21 mouse cellular contexts compared by ENCODE assay signal in the genomic region with DNA sequence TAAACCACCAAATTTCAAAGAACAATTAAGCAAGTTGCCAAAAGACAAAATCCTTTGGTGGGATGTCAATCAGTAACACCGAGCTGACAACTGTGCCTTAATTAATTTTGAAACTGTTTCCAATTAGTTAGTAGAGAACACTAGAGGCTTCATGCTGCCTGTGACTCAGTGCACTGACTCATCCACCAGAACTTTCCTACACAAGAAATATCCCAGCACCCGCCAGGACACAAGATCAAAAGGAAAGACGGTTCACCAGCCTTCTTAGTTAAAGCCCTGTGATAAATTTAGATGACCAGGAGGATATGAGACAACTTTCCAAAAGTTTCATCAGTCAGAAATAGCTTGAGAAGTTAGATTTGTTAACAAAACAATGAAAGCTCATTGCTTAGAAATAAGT. TPM values are rescaled to one million over a fixed set of nuclear protein-coding genes. Genes with fewer than 3 reads are reported as not detected.
A peak's percentile ranks its signal among the peaks of the same experiment; 100 is the strongest.
DNase-seq lines count a peak whose midpoint lies in the region; ATAC-seq and TF ChIP-seq lines count a peak whose summit lies in the region.
"Had no signal": no experiment of that assay in that cellular context is flagged by ENCODE, and none has a peak within 500 bp of the region (broad histone marks: within the 10 kb centered on the region; RNA-seq: fewer than 3 reads in every experiment).

No protein-coding gene starts in this region.

- no peaks in the 10 kb centered on the region for H3K27me3 ChIP-seq in myocyte (ENCODE audit: control insufficient read depth, insufficient read depth, insufficient read length)
- H3K27me3 ChIP-seq: forebrain, embryonic 12.5 days had no signal

- no peak for ATAC-seq in granulocyte monocyte progenitor cell, adult 5-6 weeks (replicated peaks; ENCODE audit: poor library complexity, severe bottlenecking)
- ATAC-seq: CD4-positive, CD25-positive, alpha-beta regulatory T cell, adult 4 months; lung, postnatal 0 days had no signal

- no peak for TF ChIP-seq CTCF in gastrocnemius, adult 2 months (IDR thresholded peaks at IDR 0.05)

- no peak for TF ChIP-seq POLR2A in myocyte (IDR thresholded peaks at IDR 0.05; ENCODE audit: insufficient read length, low read depth)

- no peaks in the 10 kb centered on the region for H3K36me3 ChIP-seq in myocyte (ENCODE audit: control insufficient read depth, insufficient read depth)
- H3K36me3 ChIP-seq: forebrain, embryonic 12.5 days had no signal

- no peak overlapping the region for H3K4me3 ChIP-seq in gastrocnemius, adult 2 months
- no peak overlapping the region for H3K4me3 ChIP-seq in myocyte
- H3K4me3 ChIP-seq: forebrain, embryonic 12.5 days; left cerebral cortex, adult 2 months had no signal

- no peak for DNase-seq in gastrocnemius, adult 2 months
- no peak for DNase-seq in gastrocnemius, postnatal 14 days
- peak; percentile 68 for DNase-seq in MN1 (ENCODE audit: low spot score)
- DNase-seq in adrenal gland, postnatal 14 days, result peak; percentile 20
- DNase-seq in ovary, postnatal 36 days (ENCODE audit: low spot score), result no peak
- DNase-seq: cerebellum, adult 8-10 months; heart, adult 18-20 months; kidney, adult 18-20 months; kidney, postnatal 36 days; layer of hippocampus, adult 9-11 months; left cerebral cortex, postnatal 4 days; liver; right cerebral cortex, postnatal 4 days had no signal

- intact Hi-C loops in gastrocnemius, adult 2 months (cut with DNase I), result no loop called here
- intact Hi-C loops in gastrocnemius, postnatal 14 days (cut with DNase I; ENCODE audit: low total_unique reads), result no loop called here

- H3K27ac ChIP-seq in gastrocnemius, adult 2 months, result peak overlapping the region; percentile 58; the same call in 1 of the 2 replicates
- H3K27ac ChIP-seq: forebrain, embryonic 12.5 days; left cerebral cortex, adult 2 months; stomach, postnatal 0 days had no signal

- no peaks in the 10 kb centered on the region for H3K79me2 ChIP-seq in myocyte (ENCODE audit: control insufficient read depth, insufficient read depth)

- peak overlapping the region; percentile 68 for H3K4me2 ChIP-seq in myocyte (ENCODE audit: low read depth)
- H3K4me2 ChIP-seq: forebrain, embryonic 12.5 days; midbrain, embryonic 11.5 days had no signal

- no peak overlapping the region for H3ac ChIP-seq in myocyte (ENCODE audit: control insufficient read depth, insufficient read length)

TF ChIP-seq in myocyte, 11 proteins besides CTCF, POLR2A, EP300 and RAD21:
- no peak for TF ChIP-seq REST (IDR thresholded peaks at IDR 0.05; ENCODE audit: insufficient read depth, insufficient read length)
- no peak for TF ChIP-seq E2F4 (IDR thresholded peaks at IDR 0.05; ENCODE audit: insufficient read depth)
- no peak for TF ChIP-seq MYOG (IDR thresholded peaks at IDR 0.05; ENCODE audit: control insufficient read depth in 1 of 3, insufficient read depth in 1 of 3, insufficient read length in 2 of 3, low read depth in 2 of 3)
- peak; percentile 87 for TF ChIP-seq CEBPB (IDR thresholded peaks at IDR 0.05; ENCODE audit: insufficient read depth, poor library complexity, severe bottlenecking)
- TF ChIP-seq MAX (IDR thresholded peaks at IDR 0.05; ENCODE audit: low read depth), result no peak
- no peak for TF ChIP-seq USF1 (IDR thresholded peaks at IDR 0.05; ENCODE audit: low read depth)
- no peak for TF ChIP-seq TCF3 (IDR thresholded peaks at IDR 0.05; ENCODE audit: insufficient read length, low read depth)
- no peak for TF ChIP-seq TCF12 (IDR thresholded peaks at IDR 0.05; ENCODE audit: insufficient read depth, poor library complexity, severe bottlenecking)

RNA-seq across cellular contexts. Expression of gene Kif18a, which starts 38.6 kb away (rescaled TPM):
- total RNA-seq in gastrocnemius, adult 2 months (2021), result under 1 TPM; 0.48 to 0.70 TPM
- total RNA-seq in gastrocnemius, postnatal 14 days (2021), result 1 to 10 TPM in 1 of 2 experiments, under 1 TPM in 1; 0.71 to 1.0 TPM
- total RNA-seq in adrenal gland, postnatal 14 days (2021), result 3.2 and 3.4 TPM in 2 replicates
- polyA plus RNA-seq in myocyte (2012; fragmentation: generic; extraction: Trizol), result 1.6 TPM
- 11.8 and 13.2 TPM in 2 replicates for total RNA-seq in granulocyte monocyte progenitor cell, adult 5-6 weeks (2014; fragmentation: Nextera tagmentation)
- 29.7 and 31.5 TPM in 2 replicates for total RNA-seq in granulocyte monocyte progenitor cell, adult 5-6 weeks (2017)

RNA-seq across cellular contexts. Expression of gene Mettl15, which starts 38.6 kb away (rescaled TPM):
- 1 to 10 TPM; 3.2 to 7.9 TPM for total RNA-seq in gastrocnemius, adult 2 months (2021)
- 1 to 10 TPM; 9.5 TPM for total RNA-seq in gastrocnemius, postnatal 14 days (2021)
- total RNA-seq in adrenal gland, postnatal 14 days (2021), result 9.2 and 10.0 TPM in 2 replicates
- polyA plus RNA-seq in myocyte (2012; fragmentation: generic; extraction: Trizol), result 5.6 TPM
- total RNA-seq in granulocyte monocyte progenitor cell, adult 5-6 weeks (2014; fragmentation: Nextera tagmentation), result 7.0 and 14.4 TPM in 2 replicates
- 7.3 and 8.6 TPM in 2 replicates for total RNA-seq in granulocyte monocyte progenitor cell, adult 5-6 weeks (2017)

Comparison
In these comparisons a context has a peak if more than half of its experiments do, and no peak if none do; other contexts are left out.
1. DNase-seq: peak in MN1 (single experiment) and adrenal gland, postnatal 14 days (single experiment); none in gastrocnemius, adult 2 months (single experiment), gastrocnemius, postnatal 14 days (single experiment) and ovary, postnatal 36 days (single experiment).